Mouse (Mus musculus) spleen, postnatal 36 days (tissue): ENCODE measurements around the gene Frem3.

Source experiments
- DNase-seq, 2 experiments: peaks; one replicate each; pipeline ENCODE4 v3.0.0; 2022; ENCODE audit warnings: low spot score in 2 of 2, mixed read lengths in 1 of 2

Gene Frem3

DNA sequence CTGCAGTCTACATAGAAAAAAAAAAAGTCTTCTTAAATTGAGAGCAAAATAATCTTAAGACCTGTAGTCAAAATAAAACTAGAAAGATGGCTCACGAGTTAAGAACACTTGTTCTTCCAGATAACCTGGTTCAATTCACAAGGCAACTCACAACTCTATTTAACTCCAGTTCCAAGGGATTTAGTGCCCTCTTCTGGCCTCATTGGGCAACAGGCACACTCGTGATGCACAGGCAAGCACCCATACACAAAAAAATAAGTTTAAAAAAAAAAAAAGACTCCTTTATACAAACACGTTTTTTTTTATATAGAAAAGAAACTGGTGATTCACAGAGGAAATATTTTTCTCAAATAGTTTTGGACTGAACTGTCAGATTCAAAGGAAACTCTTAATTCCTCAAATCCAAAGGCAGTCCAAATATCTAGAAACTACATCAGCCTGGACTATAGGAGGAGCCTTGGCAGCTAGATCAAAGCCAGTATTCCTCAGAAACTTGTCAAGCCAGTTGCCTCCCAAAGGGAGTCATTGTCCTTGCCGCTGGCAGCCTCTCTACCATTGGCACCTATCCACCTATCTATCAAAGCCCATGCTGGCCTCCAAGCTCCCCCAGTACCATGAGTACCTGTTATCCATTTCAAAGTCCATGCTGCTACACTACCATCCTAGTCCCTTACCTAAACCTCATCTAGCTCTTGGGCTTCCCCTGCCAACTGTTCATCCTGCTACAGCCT lies 100.0 kb downstream of the Frem3 start:
- DNase-seq = no peak

DNA sequence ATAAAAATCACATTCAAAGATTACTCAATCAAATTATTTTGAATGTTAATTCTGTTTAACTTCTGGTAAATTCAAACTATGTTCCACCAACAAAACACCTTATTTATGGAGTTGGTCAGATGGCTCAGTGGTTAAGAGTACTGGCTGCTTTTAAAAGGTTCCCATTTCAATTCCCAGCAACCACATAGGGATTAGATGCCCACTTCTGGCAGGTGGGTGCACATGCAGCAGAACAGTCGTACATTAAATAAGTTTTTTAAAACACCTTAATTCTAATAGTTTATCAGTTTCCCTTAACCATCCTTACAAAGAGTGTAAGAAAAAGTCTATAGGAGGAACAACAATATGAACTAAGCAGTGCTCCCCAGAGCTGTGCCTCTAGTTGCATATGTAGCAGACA lies 103.6 kb downstream of the Frem3 start:
- DNase-seq = no peak

DNA sequence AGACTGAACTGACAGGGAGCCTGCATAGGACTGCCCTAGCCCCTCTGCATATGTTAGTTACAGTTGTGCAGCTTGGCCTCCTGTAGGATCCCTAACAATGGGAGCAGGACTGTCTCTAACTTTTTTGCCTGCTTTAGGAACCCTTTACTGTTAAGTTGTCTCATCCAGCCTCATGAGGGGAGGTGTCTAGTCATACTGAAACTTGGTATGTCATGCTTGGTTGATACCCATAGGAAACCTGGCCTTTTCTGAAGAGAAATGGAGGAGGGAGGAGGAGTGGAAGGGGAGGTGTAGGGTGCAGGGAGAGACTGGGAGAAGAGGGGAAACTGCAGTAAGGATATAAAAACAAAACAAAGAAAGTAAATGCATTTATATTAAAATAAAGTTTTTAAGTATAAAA lies 121.4 kb downstream of the Frem3 start:
- DNase-seq = no peak

DNA sequence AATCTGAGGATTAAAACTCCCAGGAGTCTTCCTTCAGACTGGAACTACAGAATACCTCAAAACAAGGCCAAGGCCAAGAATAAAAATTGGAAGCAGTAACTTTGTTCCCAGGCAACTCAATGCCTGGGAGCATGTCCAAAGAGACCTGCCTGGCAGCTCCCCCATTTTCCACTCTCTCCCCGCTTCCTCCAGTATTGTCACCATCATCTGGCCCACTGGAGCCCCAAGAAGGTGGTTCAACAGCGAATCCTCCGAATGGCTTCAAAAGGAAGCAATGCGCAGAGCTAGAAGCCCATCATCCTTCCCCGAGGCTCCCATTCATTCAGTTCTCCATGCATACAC lies 127.1 kb downstream of the Frem3 start:
- DNase-seq = no peak

DNA sequence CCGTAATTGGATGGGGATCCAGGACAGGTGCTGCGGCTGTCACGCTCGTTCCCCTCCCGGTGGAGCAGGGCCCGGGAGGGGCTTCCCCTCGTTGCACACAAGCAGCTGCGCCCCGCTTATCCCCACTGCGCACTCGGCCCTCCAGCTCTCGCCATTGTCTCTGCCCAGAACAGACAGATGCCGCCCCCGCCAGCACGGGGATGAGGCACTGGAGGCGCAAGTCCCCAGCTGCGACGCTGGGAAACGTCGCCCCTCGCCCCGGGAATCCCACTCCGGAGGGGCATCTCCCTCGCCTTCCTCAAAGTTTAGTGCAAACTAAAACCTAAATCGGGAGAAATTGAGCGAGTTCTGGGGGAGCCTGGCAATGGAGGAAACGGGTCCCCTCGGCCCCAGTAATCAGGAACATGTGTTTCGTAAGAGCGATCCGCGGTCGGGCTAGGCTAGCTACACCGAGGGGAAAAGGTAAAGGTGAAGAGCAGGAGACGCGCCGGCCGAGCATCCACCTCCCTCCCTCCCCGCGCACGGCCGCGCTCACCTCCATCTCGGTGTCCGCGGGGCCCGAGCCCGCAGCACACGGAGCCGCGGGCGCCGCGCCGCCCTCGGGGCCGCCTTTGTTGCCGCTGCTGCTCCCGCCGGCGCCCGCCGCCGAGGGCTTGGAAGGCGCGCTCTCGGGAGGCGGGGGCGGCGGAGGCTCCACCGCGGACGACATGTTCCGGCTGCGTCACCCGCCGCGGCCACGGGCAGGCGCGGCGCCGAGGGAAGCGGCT lies 127.7 kb downstream of the Frem3 start:
- DNase-seq = peak; percentile 47 to 48

DNA sequence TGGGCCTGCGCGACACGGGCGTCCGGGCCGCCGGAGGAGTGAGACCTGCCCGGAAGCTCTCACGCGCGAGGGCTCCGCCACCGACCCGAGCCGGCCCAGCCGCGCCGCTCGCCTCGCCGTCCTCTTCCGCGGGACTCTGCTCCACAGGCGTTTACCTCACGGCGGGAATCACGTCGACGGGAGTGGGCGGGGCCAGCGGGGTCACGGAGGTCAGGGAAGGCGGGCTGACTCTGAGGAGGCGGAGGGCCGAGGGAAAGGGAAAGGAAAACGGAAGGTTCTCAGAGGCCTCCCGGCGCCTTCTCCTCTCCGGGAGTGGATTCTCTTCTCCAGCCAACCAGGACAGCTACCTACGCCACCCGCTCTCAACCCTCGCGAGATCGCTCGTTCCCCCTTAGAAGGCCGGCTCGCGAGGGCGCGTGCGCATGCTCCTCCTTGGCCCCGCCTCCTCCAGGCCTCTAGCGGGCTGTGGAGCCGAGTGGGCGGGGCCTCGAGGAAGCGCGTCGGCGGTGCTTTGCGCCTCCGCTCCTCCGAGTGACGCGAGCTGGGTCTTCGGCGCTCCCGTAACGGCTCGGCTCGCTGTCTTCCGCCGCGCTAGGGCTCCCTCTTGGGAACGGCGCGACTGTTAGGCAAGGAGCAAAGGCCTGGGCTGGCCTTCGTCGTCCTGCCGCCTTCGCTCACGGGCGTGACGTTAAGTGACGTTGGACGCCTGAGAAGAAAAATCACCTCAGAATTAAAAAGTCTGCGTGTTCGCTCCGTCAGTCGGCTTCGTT lies 128.5 kb downstream of the Frem3 start, which contains the start of gene Smarca5:
Gene Smarca5 (minus strand): TSS at position 343 of the 770 bp plus-strand sequence.
- DNase-seq = peak; percentile 90 to 92

DNA sequence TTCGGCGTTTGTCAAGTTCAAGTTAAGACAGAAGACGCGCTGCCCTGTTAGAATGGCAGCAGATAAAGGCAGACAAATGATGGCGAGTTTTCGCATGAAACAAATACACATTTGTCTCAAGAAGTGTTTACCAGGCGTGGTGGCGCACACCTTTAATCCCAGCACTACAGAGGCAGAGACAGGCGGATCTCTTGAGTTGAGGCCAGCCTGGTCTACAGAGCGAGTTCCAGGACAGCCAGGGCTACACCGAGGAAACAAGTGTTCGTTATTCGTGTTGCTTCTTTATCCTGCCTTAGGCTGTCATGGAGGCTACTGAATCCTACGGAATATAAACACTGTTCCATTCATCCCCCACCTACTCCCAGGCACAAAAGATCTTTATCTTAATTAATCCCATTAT lies 129.1 kb downstream of the Frem3 start:
- DNase-seq = no peak
